Mouse (Mus musculus): ENCODE data around the gene Clps. TPM values are rescaled to one million over a fixed set of nuclear protein-coding genes. Genes with fewer than 3 reads are reported as not detected.
"Not testable (repeated sequence)": the region's sequence is repeated elsewhere in the genome, so short reads cannot be mapped to it uniquely, and the experiment has no call there.

Clps gene
- polyA plus RNA-seq, 1 experiment = not detected

DNA sequence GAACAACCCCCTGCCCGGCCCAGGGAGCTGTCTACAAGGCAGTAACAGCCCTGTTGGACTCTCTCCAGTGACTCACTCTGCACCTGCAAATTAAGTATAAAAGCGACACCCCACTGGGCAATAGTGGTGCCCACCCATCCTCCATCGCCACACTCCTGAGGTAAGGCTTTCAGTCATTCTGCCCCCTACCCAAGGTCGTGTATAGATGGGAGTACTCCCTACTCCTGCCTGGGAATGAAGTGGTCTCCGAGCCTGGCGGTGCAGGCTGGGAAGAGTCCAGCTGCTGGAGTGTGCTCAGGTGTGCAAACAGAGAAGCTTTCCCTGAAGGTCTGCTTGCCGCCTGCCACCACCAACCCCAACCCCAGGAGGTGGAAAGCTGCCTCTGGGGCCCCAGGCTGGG lies 1.0 kb upstream of the Clps start:
- no peak for TF ChIP-seq FOSL1 (IDR thresholded peaks at IDR 0.05; ENCODE audit: insufficient read depth, low read length, poor library complexity, severe bottlenecking)
- TF ChIP-seq MAX (IDR thresholded peaks at IDR 0.05) = no peak
- no peak for TF ChIP-seq MYOD1 (IDR thresholded peaks at IDR 0.05; ENCODE audit: control insufficient read depth, insufficient read length, low read depth)
- no peak for TF ChIP-seq MYOG (IDR thresholded peaks at IDR 0.05; ENCODE audit: control insufficient read depth, extremely low read depth, insufficient read length)
- TF ChIP-seq CTCF (IDR thresholded peaks at IDR 0.05; ENCODE audit: control insufficient read depth, insufficient read depth, insufficient read length) = no peak
- TF ChIP-seq USF1 (IDR thresholded peaks at IDR 0.05; ENCODE audit: low read depth) = no peak
- no peak for TF ChIP-seq CEBPB (IDR thresholded peaks at IDR 0.05; ENCODE audit: low read depth)
- no peaks in the 10 kb centered on the region for H3K79me2 ChIP-seq (ENCODE audit: control insufficient read depth, insufficient read depth)
- no peaks in the 10 kb centered on the region for H3K79me3 ChIP-seq (ENCODE audit: low read depth)
- no peak overlapping the region for H3K4me3 ChIP-seq (ENCODE audit: insufficient read depth, poor library complexity, severe bottlenecking)
- peaks cover 31% of the 10 kb centered on the region for H3K27me3 ChIP-seq (ENCODE audit: control insufficient read depth, insufficient read depth, insufficient read length)
- H3ac ChIP-seq (ENCODE audit: control insufficient read depth, insufficient read length, low read depth) = no peak overlapping the region
- H3K36me3 ChIP-seq (ENCODE audit: control insufficient read depth, insufficient read depth) = no peaks in the 10 kb centered on the region

GRCm38 (mm10) chr17:28557772-28558171 lies 2.8 kb downstream of the Clps start:
- Histone ChIP-seq H3K27me3 (ENCODE audit: control insufficient read depth, insufficient read depth, insufficient read length) (peaks cover 31% of the 10 kb centered on the region), H3K4me3 (ENCODE audit: insufficient read depth, poor library complexity, severe bottlenecking) (no peak overlapping the region), H3K79me3 (ENCODE audit: low read depth) (no peaks in the 10 kb centered on the region), H3K36me3 (ENCODE audit: control insufficient read depth, insufficient read depth) (no peaks in the 10 kb centered on the region), H3ac (ENCODE audit: control insufficient read depth, insufficient read length, low read depth) (no peak overlapping the region), H3K79me2 (ENCODE audit: control insufficient read depth, insufficient read depth) (no peaks in the 10 kb centered on the region)
- TF ChIP-seq MYOG (IDR thresholded peaks at IDR 0.05; ENCODE audit: control insufficient read depth, extremely low read depth, insufficient read length) (no peak), USF1 (IDR thresholded peaks at IDR 0.05; ENCODE audit: low read depth) (no peak), CTCF (IDR thresholded peaks at IDR 0.05; ENCODE audit: control insufficient read depth, insufficient read depth, insufficient read length) (no peak), CEBPB (IDR thresholded peaks at IDR 0.05; ENCODE audit: low read depth) (no peak), MAX (IDR thresholded peaks at IDR 0.05) (no peak), MYOD1 (IDR thresholded peaks at IDR 0.05; ENCODE audit: control insufficient read depth, insufficient read length, low read depth) (no peak), FOSL1 (IDR thresholded peaks at IDR 0.05; ENCODE audit: insufficient read depth, low read length, poor library complexity, severe bottlenecking) (no peak)

DNA sequence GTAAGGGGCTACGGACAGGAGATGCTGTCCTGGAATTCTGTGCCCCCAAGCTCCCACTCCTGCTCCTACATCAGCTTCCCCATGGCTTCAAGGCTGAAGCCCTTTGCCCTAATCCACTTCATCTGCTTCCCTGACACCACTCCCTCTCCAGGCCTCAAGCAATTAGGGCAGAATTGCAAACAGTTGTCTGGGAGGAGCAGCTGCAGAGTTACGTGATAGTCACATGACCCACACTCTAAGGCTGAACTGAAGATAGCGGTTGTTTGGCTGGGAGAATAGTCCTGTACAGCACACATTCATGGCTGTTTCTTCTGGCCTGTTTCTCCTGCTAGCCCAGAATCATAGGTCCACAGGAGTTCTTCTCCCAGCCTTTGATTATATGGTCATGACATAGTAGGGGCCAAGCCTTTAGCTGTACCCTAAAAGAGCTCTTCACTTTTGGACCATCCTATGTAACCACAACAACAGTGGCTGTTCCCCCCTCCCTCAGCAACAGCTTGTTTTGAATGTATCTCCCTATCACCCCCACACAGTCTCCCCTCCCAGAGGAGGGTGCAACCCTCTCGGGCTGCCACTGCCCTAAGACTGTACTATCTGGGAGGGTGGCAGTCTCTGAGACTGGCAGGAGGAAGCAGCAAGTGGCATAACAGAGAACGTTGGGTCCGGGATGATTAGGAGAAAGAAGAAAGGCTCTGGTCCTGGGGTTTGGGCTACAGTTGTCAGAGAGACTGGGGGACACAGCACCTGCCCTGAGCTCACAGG lies 3.8 kb downstream of the Clps start:
- no peaks in the 10 kb centered on the region for H3K79me3 ChIP-seq (ENCODE audit: low read depth)
- H3K79me2 ChIP-seq (ENCODE audit: control insufficient read depth, insufficient read depth) = no peaks in the 10 kb centered on the region
- TF ChIP-seq CTCF (IDR thresholded peaks at IDR 0.05; ENCODE audit: control insufficient read depth, insufficient read depth, insufficient read length) (no peak), USF1 (IDR thresholded peaks at IDR 0.05; ENCODE audit: low read depth) (peak; percentile 80)
- no peak overlapping the region for H3K4me3 ChIP-seq (ENCODE audit: insufficient read depth, poor library complexity, severe bottlenecking)
- H3K27me3 ChIP-seq (ENCODE audit: control insufficient read depth, insufficient read depth, insufficient read length) = peaks cover 26% of the 10 kb centered on the region
- no peaks in the 10 kb centered on the region for H3K36me3 ChIP-seq (ENCODE audit: control insufficient read depth, insufficient read depth)
- no peak overlapping the region for H3ac ChIP-seq (ENCODE audit: control insufficient read depth, insufficient read length, low read depth)

DNA sequence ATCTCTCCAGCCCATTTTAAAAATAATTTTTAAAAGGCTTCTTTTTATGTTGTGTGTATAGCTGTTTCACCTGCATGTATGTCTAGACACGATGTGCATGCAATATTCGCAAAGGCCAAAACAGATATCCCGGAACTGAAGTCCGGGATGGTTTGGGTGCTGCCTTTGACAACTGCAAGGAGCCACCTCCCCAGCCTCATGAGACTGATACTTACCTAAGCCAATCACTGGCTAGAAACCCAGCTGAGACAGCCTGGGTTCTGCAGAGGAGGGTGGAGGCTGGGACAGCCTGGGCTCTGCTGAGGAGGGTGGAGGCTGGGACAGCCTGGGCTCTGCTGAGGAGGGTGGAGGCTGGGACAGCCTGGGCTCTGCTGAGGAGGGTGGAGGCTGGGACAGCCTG lies 6.5 kb downstream of the Clps start:
- H3K79me2 ChIP-seq (ENCODE audit: control insufficient read depth, insufficient read depth); H3K27me3 ChIP-seq (ENCODE audit: control insufficient read depth, insufficient read depth, insufficient read length); H3K4me3 ChIP-seq (ENCODE audit: insufficient read depth, poor library complexity, severe bottlenecking); H3K36me3 ChIP-seq (ENCODE audit: control insufficient read depth, insufficient read depth); H3K79me3 ChIP-seq (ENCODE audit: low read depth); H3ac ChIP-seq (ENCODE audit: control insufficient read depth, insufficient read length, low read depth): not testable (repeated sequence)

DNA sequence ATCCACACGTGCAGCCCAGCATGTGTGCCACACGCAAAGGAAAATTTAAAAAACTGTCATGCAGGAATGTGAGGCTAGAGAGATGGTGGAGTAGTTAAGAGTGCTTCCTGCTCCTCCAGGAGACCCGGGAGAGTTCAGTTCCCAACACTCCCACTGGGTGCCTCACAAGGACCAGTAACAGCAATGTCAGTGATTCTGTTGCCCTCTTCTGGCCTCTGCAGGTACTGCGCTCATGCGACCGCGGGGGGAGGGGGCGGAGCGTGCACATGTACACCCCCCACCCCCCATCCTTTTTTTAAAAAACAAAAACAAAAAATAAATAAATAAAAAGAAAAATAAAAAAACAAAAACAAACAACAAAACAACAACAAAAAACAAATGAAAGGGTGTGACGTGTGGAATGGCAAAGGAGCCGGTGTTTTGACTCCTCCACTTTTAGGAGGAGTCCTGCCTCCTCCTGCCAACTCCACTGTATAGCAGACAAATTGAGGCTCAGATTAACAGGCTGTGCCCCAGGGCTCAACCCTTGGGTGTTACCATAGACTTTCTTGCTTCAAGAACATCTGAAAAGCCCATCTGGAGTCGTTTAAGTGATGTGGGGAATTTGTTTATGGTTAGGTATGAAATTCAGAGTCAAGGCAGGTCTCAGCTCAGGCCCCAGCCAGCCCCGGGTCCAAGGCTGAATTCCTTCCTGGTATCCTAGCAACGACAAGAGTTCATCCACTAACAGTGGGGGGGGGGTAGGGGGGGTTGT lies 7.3 kb downstream of the Clps start:
- no peaks in the 10 kb centered on the region for H3K79me3 ChIP-seq (ENCODE audit: low read depth)
- TF ChIP-seq MYOG (IDR thresholded peaks at IDR 0.05; ENCODE audit: control insufficient read depth, extremely low read depth, insufficient read length) (no peak), CTCF (IDR thresholded peaks at IDR 0.05; ENCODE audit: control insufficient read depth, insufficient read depth, insufficient read length) (peak; percentile 85), CEBPB (IDR thresholded peaks at IDR 0.05; ENCODE audit: low read depth) (no peak), USF1 (IDR thresholded peaks at IDR 0.05; ENCODE audit: low read depth) (no peak)
- H3K27me3 ChIP-seq (ENCODE audit: control insufficient read depth, insufficient read depth, insufficient read length) = peaks cover 12% of the 10 kb centered on the region
- no peaks in the 10 kb centered on the region for H3K36me3 ChIP-seq (ENCODE audit: control insufficient read depth, insufficient read depth)
- H3ac ChIP-seq (ENCODE audit: control insufficient read depth, insufficient read length, low read depth) = no peak overlapping the region
- no peaks in the 10 kb centered on the region for H3K79me2 ChIP-seq (ENCODE audit: control insufficient read depth, insufficient read depth)
- no peak overlapping the region for H3K4me3 ChIP-seq (ENCODE audit: insufficient read depth, poor library complexity, severe bottlenecking)

DNA sequence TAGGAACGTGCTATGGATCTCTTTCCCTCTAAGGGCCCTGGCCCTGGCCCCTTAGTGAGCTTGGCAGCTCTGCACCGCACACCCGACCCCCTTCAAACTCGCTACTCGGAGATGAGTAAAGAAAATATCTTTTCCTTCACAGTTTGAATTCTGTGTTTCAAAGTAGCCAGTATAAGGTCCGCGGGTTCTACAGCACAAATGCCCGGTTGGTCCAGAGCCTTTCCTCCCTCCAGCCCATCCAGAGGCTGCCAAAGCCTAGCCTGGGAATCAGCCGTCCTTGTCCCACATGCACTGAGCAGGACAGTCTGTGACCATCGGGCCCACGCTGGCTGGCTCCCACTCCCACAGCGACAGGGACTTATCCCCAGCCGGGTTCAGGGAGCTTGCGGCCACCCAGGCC lies 11.5 kb downstream of the Clps start, which contains the start of gene Clpsl2:
Clpsl2 (plus strand) TSS at position 301 of the 400 bp plus-strand sequence.
- H3K36me3 ChIP-seq (ENCODE audit: control insufficient read depth, insufficient read depth) = no peaks in the 10 kb centered on the region
- H3K79me3 ChIP-seq (ENCODE audit: low read depth) = no peaks in the 10 kb centered on the region
- H3ac ChIP-seq (ENCODE audit: control insufficient read depth, insufficient read length, low read depth) = no peak within 1 kb of the TSS
- H3K79me2 ChIP-seq (ENCODE audit: control insufficient read depth, insufficient read depth) = no peaks in the 10 kb centered on the region
- H3K4me3 ChIP-seq (ENCODE audit: insufficient read depth, poor library complexity, severe bottlenecking) = no peak within 1 kb of the TSS
- H3K27me3 ChIP-seq (ENCODE audit: control insufficient read depth, insufficient read depth, insufficient read length) = peaks cover 15% of the 10 kb centered on the region
- TF ChIP-seq USF1 (IDR thresholded peaks at IDR 0.05; ENCODE audit: low read depth) (no peak), CEBPB (IDR thresholded peaks at IDR 0.05; ENCODE audit: low read depth) (no peak), FOSL1 (IDR thresholded peaks at IDR 0.05; ENCODE audit: insufficient read depth, low read length, poor library complexity, severe bottlenecking) (no peak), MYOD1 (IDR thresholded peaks at IDR 0.05; ENCODE audit: control insufficient read depth, insufficient read length, low read depth) (no peak), MYOG (IDR thresholded peaks at IDR 0.05; ENCODE audit: control insufficient read depth, extremely low read depth, insufficient read length) (no peak), MAX (IDR thresholded peaks at IDR 0.05) (no peak), CTCF (IDR thresholded peaks at IDR 0.05; ENCODE audit: control insufficient read depth, insufficient read depth, insufficient read length) (no peak)
